Mouse (Mus musculus): ENCODE measurements around the gene Abcc6. TPM values are rescaled to one million over a fixed set of nuclear protein-coding genes. Genes with fewer than 3 reads are reported as not detected.

Gene Abcc6
- total and polyA plus RNA-seq, 2 experiments from 2014 or later: 0.55 to 0.58 TPM

DNA sequence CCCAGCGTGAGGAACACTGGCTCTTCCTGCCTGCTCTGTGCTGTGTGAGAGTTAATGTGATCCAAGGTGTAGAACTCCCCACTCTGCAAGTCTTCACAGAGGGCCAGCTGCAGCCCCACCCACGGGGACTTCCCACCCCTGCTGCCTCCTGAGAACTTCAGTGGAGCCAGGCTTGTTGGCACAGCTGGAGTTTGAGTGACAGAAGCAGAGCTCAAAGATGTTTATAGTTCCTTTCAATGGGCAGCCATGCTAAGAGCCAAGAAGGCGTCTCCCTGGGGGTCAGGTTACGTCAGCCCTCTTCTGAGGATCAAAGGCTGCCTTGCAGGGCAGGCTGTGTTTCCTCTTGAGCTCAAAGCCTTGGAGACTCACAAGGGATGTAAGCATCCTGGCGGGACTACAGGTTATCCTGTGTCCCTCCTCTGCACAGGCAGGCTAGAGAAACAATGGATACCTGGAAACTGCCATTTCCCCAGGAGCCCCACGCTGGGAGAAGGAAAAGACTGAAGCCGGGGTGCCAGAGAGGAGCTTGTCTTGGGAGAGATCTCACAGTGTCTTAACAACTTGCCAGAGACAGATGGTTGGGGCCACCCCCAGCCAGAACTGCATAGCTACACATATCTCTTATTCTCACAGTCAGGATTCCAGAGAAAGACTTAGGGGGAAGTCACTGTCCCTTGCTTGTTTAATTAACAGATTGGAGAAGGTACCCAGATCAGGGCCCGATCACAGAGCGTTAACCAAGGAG, 16.7 kb downstream of the Abcc6 start:
- Histone ChIP-seq H3K9ac (replicated peaks; ENCODE audit: low read length) (no peak overlapping the region), H3K4me2 (ENCODE audit: low read depth, low read length) (no peak overlapping the region), H3K4me3 (ENCODE audit: low read length) (no peak overlapping the region), H3K36me3 (ENCODE audit: insufficient read depth, low read length) (no peaks in the 10 kb centered on the region), H3K27me3 (ENCODE audit: insufficient read depth, low read length) (no peaks in the 10 kb centered on the region), H3K9me3 (ENCODE audit: low read length) (no peaks in the 10 kb centered on the region), H3K4me1 (ENCODE audit: insufficient read depth, low read length) (no peaks in the 10 kb centered on the region), H3K27ac (peak overlapping the region; percentile 41; the same call in 1 of the 2 replicates)
- WGBS: 19% methylated on average over 9 of the region's 9 CpGs
- DNase-seq (ENCODE audit: low spot score) (peak; percentile 40), ATAC-seq (peak; percentile 28; the same call in 1 of the 2 replicates)
- TF ChIP-seq CTCF (IDR thresholded peaks at IDR 0.05; ENCODE audit: low read depth): no peak

DNA sequence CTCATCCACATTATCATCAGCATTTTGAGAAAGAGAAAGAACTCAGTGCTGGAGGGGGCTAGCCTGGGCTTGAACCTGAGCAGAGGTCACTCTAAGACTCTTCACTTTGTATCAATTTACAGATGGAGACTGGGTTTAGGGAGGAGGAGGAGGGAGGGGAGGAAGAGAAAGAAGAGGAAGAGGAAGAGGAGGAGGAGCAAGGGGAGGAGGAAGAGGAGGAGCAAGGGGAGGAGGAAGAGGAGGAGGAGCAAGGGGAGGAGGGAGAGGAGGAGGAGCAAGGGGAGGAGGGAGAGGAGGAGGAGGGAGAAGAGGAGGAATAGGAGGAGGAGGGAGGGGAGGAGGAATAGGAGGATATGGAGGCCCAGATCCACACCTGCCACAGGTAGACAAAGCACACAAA, 18.0 kb downstream of the Abcc6 start:
- no peaks in the 10 kb centered on the region for H3K36me3 ChIP-seq (ENCODE audit: insufficient read depth, low read length)
- H3K27me3 ChIP-seq (ENCODE audit: insufficient read depth, low read length): no peaks in the 10 kb centered on the region
- H3K4me2 ChIP-seq (ENCODE audit: low read depth, low read length): no peak overlapping the region
- no peak for ATAC-seq
- no peak overlapping the region for H3K4me3 ChIP-seq (ENCODE audit: low read length)
- H3K4me1 ChIP-seq (ENCODE audit: insufficient read depth, low read length): no peaks in the 10 kb centered on the region
- H3K9ac ChIP-seq (replicated peaks; ENCODE audit: low read length): no peak overlapping the region
- TF ChIP-seq CTCF (IDR thresholded peaks at IDR 0.05; ENCODE audit: low read depth): no peak
- H3K27ac ChIP-seq: no peak overlapping the region
- no peak for DNase-seq (ENCODE audit: low spot score)
- H3K9me3 ChIP-seq (ENCODE audit: low read length): no peaks in the 10 kb centered on the region

DNA sequence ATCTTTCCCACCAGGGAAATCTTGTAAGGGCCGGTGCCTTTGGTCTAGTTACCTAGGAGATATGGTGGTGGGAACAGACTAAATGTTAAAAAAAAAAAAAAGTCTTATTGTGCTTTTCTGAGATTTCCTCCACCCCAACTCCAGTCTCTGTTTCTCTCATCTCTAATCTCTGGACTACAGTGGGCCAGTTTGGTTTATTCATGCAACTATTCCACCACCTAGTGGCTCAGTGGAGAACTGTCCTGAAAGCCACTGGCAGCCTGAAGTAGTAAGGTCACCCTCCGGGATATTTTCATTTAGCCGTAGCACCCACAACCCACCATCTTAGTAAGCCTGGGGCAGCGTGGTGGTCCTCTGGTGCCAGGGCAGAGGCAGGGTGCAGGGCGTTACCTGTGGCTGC, 20.5 kb downstream of the Abcc6 start:
- Histone ChIP-seq H3K4me3 (ENCODE audit: low read length) (no peak overlapping the region), H3K9me3 (ENCODE audit: low read length) (no peaks in the 10 kb centered on the region), H3K4me1 (ENCODE audit: insufficient read depth, low read length) (no peaks in the 10 kb centered on the region), H3K36me3 (ENCODE audit: insufficient read depth, low read length) (no peaks in the 10 kb centered on the region), H3K27ac (no peak overlapping the region), H3K9ac (replicated peaks; ENCODE audit: low read length) (no peak overlapping the region), H3K4me2 (ENCODE audit: low read depth, low read length) (no peak overlapping the region), H3K27me3 (ENCODE audit: insufficient read depth, low read length) (no peaks in the 10 kb centered on the region)
- peak; percentile 91 for DNase-seq (ENCODE audit: low spot score)
- 13% methylated on average over 5 of the region's 5 CpGs for WGBS
- ATAC-seq: peak; percentile 76
- TF ChIP-seq CTCF (IDR thresholded peaks at IDR 0.05; ENCODE audit: low read depth): peak; percentile 92

DNA sequence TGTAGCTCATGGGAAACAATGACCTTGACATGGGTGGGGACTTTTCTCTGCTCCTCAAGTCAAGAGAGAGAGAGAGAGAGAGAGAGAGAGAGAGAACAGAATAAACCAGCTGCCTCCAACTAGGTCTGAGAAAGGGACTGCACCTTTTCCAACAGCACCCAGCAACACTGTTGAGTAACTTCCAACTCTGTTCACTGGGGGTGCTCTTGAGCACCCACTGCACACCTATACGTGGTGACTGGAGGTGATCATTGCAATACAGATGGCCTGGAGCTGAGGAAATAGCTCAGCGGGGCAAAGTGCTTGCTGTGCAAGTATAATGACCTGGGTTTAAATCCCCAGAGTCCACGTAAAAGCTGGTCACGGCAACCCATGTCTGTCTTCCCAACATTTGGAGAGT, 27.4 kb downstream of the Abcc6 start:
- no peak overlapping the region for H3K9ac ChIP-seq (replicated peaks; ENCODE audit: low read length)
- no peaks in the 10 kb centered on the region for H3K36me3 ChIP-seq (ENCODE audit: insufficient read depth, low read length)
- 49% methylated on average over 4 of the region's 4 CpGs for WGBS
- ATAC-seq (no peak), DNase-seq (ENCODE audit: low spot score) (no peak)
- H3K4me2 ChIP-seq (ENCODE audit: low read depth, low read length): no peak overlapping the region
- H3K27ac ChIP-seq: no peak overlapping the region
- H3K9me3 ChIP-seq (ENCODE audit: low read length): no peaks in the 10 kb centered on the region
- no peak overlapping the region for H3K4me3 ChIP-seq (ENCODE audit: low read length)
- TF ChIP-seq CTCF (IDR thresholded peaks at IDR 0.05; ENCODE audit: low read depth): no peak
- H3K27me3 ChIP-seq (ENCODE audit: insufficient read depth, low read length): no peaks in the 10 kb centered on the region
- H3K4me1 ChIP-seq (ENCODE audit: insufficient read depth, low read length): no peaks in the 10 kb centered on the region

DNA sequence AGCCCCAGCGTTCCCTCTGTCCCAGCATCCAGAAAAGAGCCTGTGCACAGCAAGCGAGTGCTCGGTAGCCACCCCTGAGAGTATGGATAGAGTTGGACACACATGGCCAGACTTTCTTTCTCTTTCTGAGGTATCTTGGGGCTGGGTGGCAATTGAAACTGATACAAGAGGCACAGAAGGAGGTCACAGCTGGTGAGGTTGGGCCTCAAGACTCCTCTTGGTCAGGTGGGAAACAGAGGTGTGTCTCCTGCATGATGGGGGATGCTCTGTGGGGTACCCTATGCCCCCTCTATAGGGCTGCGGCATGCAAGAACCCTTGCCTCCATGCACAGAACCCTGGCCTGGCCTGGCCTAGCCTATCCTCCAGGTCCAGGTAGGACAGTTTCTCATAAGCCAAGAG, 29.5 kb downstream of the Abcc6 start:
- TF ChIP-seq CTCF (IDR thresholded peaks at IDR 0.05; ENCODE audit: low read depth): no peak
- no peaks in the 10 kb centered on the region for H3K27me3 ChIP-seq (ENCODE audit: insufficient read depth, low read length)
- no peaks in the 10 kb centered on the region for H3K4me1 ChIP-seq (ENCODE audit: insufficient read depth, low read length)
- H3K36me3 ChIP-seq (ENCODE audit: insufficient read depth, low read length): no peaks in the 10 kb centered on the region
- H3K4me3 ChIP-seq (ENCODE audit: low read length): no peak overlapping the region
- no peak for ATAC-seq
- H3K9ac ChIP-seq (replicated peaks; ENCODE audit: low read length): no peak overlapping the region
- no peak overlapping the region for H3K27ac ChIP-seq
- H3K9me3 ChIP-seq (ENCODE audit: low read length): no peaks in the 10 kb centered on the region
- no peak for DNase-seq (ENCODE audit: low spot score)
- WGBS: 96% methylated on average over 4 of the region's 4 CpGs
- no peak overlapping the region for H3K4me2 ChIP-seq (ENCODE audit: low read depth, low read length)

DNA sequence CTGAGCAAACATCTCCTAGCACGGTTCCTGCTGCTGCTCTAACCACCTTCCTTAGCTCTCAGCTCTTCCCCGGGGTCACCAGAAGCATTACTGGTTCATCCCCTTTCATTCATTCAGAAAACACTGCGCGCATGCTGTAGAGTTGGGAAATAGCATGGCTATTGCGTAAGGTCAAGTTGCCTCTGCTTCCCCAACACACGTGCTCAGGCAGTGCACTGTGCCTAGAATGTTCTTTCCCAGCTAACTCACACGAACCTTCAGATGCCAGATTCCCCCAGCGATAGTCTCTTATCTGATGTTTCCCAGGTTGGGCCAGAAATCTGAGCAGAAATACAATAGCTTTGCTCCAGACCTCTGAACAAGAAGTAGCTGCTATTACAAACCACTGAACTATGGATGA, 37.6 kb downstream of the Abcc6 start:
- no peak for TF ChIP-seq CTCF (IDR thresholded peaks at IDR 0.05; ENCODE audit: low read depth)
- DNase-seq (ENCODE audit: low spot score) (no peak), ATAC-seq (no peak)
- Histone ChIP-seq H3K36me3 (ENCODE audit: insufficient read depth, low read length) (no peaks in the 10 kb centered on the region), H3K4me2 (ENCODE audit: low read depth, low read length) (no peak overlapping the region), H3K4me1 (ENCODE audit: insufficient read depth, low read length) (no peaks in the 10 kb centered on the region), H3K4me3 (ENCODE audit: low read length) (no peak overlapping the region), H3K27ac (no peak overlapping the region), H3K27me3 (ENCODE audit: insufficient read depth, low read length) (no peaks in the 10 kb centered on the region), H3K9me3 (ENCODE audit: low read length) (no peaks in the 10 kb centered on the region), H3K9ac (replicated peaks; ENCODE audit: low read length) (no peak overlapping the region)
- 91% methylated on average over 8 of the region's 8 CpGs for WGBS

DNA sequence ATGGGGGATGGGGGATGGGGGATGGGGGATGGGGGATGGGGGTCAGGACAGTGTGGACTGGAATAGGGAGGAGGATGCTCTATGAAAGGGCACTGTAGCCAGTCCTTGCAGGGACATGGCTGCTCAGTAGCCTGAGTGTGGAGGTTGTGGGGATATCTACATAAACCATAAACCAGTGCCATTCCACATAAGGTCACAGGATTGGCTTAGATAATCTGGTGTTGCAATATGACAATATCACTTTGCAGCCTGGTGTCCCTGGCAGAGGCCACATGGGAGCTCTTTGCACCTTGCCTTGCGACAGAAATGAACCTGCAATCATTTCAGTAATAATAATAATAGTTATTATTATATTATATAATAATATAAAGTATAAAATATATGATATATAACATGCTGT, 41.8 kb downstream of the Abcc6 start:
- no peaks in the 10 kb centered on the region for H3K4me1 ChIP-seq (ENCODE audit: insufficient read depth, low read length)
- no peak overlapping the region for H3K27ac ChIP-seq
- H3K9ac ChIP-seq (replicated peaks; ENCODE audit: low read length): no peak overlapping the region
- H3K27me3 ChIP-seq (ENCODE audit: insufficient read depth, low read length): no peaks in the 10 kb centered on the region
- TF ChIP-seq CTCF (IDR thresholded peaks at IDR 0.05; ENCODE audit: low read depth): no peak
- no peak overlapping the region for H3K4me2 ChIP-seq (ENCODE audit: low read depth, low read length)
- no peaks in the 10 kb centered on the region for H3K36me3 ChIP-seq (ENCODE audit: insufficient read depth, low read length)
- WGBS: 94% methylated on average over 1 of the region's 1 CpGs
- no peak overlapping the region for H3K4me3 ChIP-seq (ENCODE audit: low read length)
- no peaks in the 10 kb centered on the region for H3K9me3 ChIP-seq (ENCODE audit: low read length)
- no peak for DNase-seq (ENCODE audit: low spot score)
- no peak for ATAC-seq
